Comparison of ENCODE assay signal across 9 mouse cellular contexts in genomic region chr15:7811856-7812733, GRCm38 (mm10). TPM values are rescaled to one million over a fixed set of nuclear protein-coding genes. Genes with fewer than 3 reads are reported as not detected.
A peak's percentile ranks its signal among the peaks of the same experiment; 100 is the strongest.
DNase-seq lines count a peak whose midpoint lies in the region; ATAC-seq lines count a peak whose summit lies in the region.
"Had no signal": no experiment of that assay in that cellular context is flagged by ENCODE, and none has a peak within 500 bp of the region (broad histone marks: within the 10 kb centered on the region; RNA-seq: fewer than 3 reads in every experiment).

No protein-coding gene starts in this region.

- peaks cover 42% of the 10 kb centered on the region for H3K4me1 ChIP-seq in lung, embryonic 15.5 days
- H3K4me1 ChIP-seq in embryonic facial prominence, embryonic 15.5 days, result peaks cover 58% of the 10 kb centered on the region
- H3K4me1 ChIP-seq in limb, embryonic 12.5 days (replicated peaks), result peaks cover 63% of the 10 kb centered on the region

- no peaks in the 10 kb centered on the region for H3K36me3 ChIP-seq in lung, embryonic 15.5 days
- H3K36me3 ChIP-seq in embryonic facial prominence, embryonic 15.5 days, result no peaks in the 10 kb centered on the region
- H3K36me3 ChIP-seq in limb, embryonic 12.5 days, result no peaks in the 10 kb centered on the region

- no peak overlapping the region for H3K27ac ChIP-seq in lung, embryonic 15.5 days
- H3K27ac ChIP-seq in embryonic facial prominence, embryonic 15.5 days (replicated peaks), result 0 out of 2 replicates have a peak overlapping the region, but pooled peaks have one; percentile 11
- H3K27ac ChIP-seq in limb, embryonic 12.5 days, result no peak overlapping the region

- peaks cover 98% of the 10 kb centered on the region for H3K27me3 ChIP-seq in lung, embryonic 15.5 days
- H3K27me3 ChIP-seq in embryonic facial prominence, embryonic 15.5 days, result peaks cover 91% of the 10 kb centered on the region
- peaks cover 100% of the 10 kb centered on the region for H3K27me3 ChIP-seq in limb, embryonic 12.5 days

- 13% methylated on average over 24 of the region's 24 CpGs for WGBS in lung, embryonic 15.5 days
- 10% methylated on average over 24 of the region's 24 CpGs for WGBS in embryonic facial prominence, embryonic 15.5 days
- WGBS in limb, embryonic 12.5 days, result 4% methylated on average over 24 of the region's 24 CpGs

- no peak for DNase-seq in lung, adult 18-20 months
- peak; percentile 52 for DNase-seq in testis, postnatal 10 days (ENCODE audit: low spot score)
- no peak for DNase-seq in thymus, postnatal 36 days

- H3K4me3 ChIP-seq in lung, embryonic 15.5 days, result 0 out of 2 replicates have a peak overlapping the region, but pooled peaks have one; percentile 0
- peak overlapping the region; percentile 59 for H3K4me3 ChIP-seq in embryonic facial prominence, embryonic 15.5 days (replicated peaks)
- H3K4me3 ChIP-seq in limb, embryonic 12.5 days (replicated peaks), result peak overlapping the region; percentile 55

- peak overlapping the region; percentile 98 for H3K4me2 ChIP-seq in lung, embryonic 15.5 days
- H3K4me2 ChIP-seq in embryonic facial prominence, embryonic 15.5 days (replicated peaks), result peak overlapping the region; percentile 95
- H3K4me2 ChIP-seq in limb, embryonic 12.5 days, result peak overlapping the region; percentile 91

- H3K9ac ChIP-seq in lung, embryonic 15.5 days, result no peak overlapping the region
- 0 out of 2 replicates have a peak overlapping the region, but pooled peaks have one; percentile 44 for H3K9ac ChIP-seq in embryonic facial prominence, embryonic 15.5 days
- no peak overlapping the region; the same call in 1 of the 2 replicates for H3K9ac ChIP-seq in limb, embryonic 12.5 days (replicated peaks)
- H3K9ac ChIP-seq: liver, postnatal 0 days had no signal

- no peaks in the 10 kb centered on the region for H3K9me3 ChIP-seq in lung, embryonic 15.5 days
- H3K9me3 ChIP-seq in embryonic facial prominence, embryonic 15.5 days (replicated peaks), result no peaks in the 10 kb centered on the region
- H3K9me3 ChIP-seq in limb, embryonic 12.5 days, result no peaks in the 10 kb centered on the region

- no peak for ATAC-seq in lung, embryonic 15.5 days (ENCODE audit: borderline replicate concordance, extremely low read depth, low FRiP score, low TSS enrichment)
- ATAC-seq in embryonic facial prominence, embryonic 15.5 days (ENCODE audit: insufficient number of reproducible peaks, low FRiP score, low TSS enrichment, low read depth), result no peak
- ATAC-seq in limb, embryonic 12.5 days (ENCODE audit: insufficient number of reproducible peaks, insufficient read depth, low FRiP score, low TSS enrichment, low read depth), result no peak
- ATAC-seq in megakaryocyte progenitor cell, adult 5-6 weeks (replicated peaks; ENCODE audit: poor library complexity), result no peak
- no peak for ATAC-seq in erythroid progenitor cell, adult 5-6 weeks (replicated peaks; ENCODE audit: low FRiP score, poor library complexity, severe bottlenecking)
- ATAC-seq: liver, postnatal 0 days had no signal

RNA-seq across cellular contexts. Expression of gene Gdnf, which starts 1.4 kb away (rescaled TPM):
- 0.06 and 0.09 TPM in 2 replicates for polyA plus RNA-seq in lung, embryonic 15.5 days (2015; fragmentation: Nextera tagmentation; extraction: Ambion mirVana)
- 1.1 and 1.3 TPM in 2 replicates for polyA plus RNA-seq in embryonic facial prominence, embryonic 15.5 days (2015; fragmentation: Nextera tagmentation; extraction: Ambion mirVana)
- polyA plus RNA-seq in limb, embryonic 12.5 days (2016; fragmentation: Nextera tagmentation; extraction: Ambion mirVana), result 0.25 and 0.49 TPM in 2 replicates
- total RNA-seq in megakaryocyte progenitor cell, adult 5-6 weeks (2015), result not detected in 2 replicates
- total RNA-seq in megakaryocyte progenitor cell, adult 5-6 weeks (2017), result not detected in 2 replicates
- not detected in 2 replicates for total RNA-seq in erythroid progenitor cell, adult 5-6 weeks (2015; ENCODE audit: low replicate concordance)
- not detected in 2 replicates for total RNA-seq in erythroid progenitor cell, adult 5-6 weeks (2017; ENCODE audit: low replicate concordance)
- polyA plus RNA-seq: liver, postnatal 0 days had no signal

Comparison
In these comparisons a context has a peak if more than half of its experiments do, and no peak if none do; other contexts are left out.
1. H3K4me3 ChIP-seq: peak in every context shown above with its lines; median percentile 59 in embryonic facial prominence, embryonic 15.5 days; 55 in limb, embryonic 12.5 days; 0 in lung, embryonic 15.5 days.